Mouse (Mus musculus) layer of hippocampus, adult 11-12 months (tissue): Measurements from ENCODE around the gene Nat8f3.
"Not testable (repeated sequence)": the region's sequence is repeated elsewhere in the genome, so short reads cannot be mapped to it uniquely, and the experiment has no call there.

Source experiments
- DNase-seq: peaks from one replicate; pipeline ENCODE4 v3.0.0; 2022; ENCODE audit warnings: low spot score

The Nat8f3 gene

GRCm38 (mm10) chr6:85765532-85765931 is at the start of gene Nat8f3:
Gene Nat8f3 (minus strand): TSS chr6:85765754.
- peak; percentile 15 for DNase-seq

DNA sequence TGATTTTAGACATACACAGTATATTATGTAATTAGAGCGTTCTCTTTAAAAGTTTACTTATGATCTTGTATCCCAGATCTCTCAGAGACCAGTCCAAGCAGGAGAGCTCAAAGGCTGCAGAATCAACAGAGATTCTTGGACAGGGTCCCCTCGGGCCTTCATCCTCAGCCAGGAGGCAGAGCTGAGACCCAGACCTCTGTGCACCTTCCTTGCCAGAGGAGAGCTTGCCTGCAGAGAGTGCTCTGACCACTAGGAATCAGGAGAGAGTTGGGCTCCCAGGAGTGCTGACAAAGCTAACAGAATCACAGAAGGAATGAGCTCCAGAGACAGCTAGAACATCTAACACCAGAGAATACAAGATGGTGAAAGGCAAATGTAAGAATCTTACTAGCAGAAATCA is 47.8 kb upstream of the Nat8f3 start:
- DNase-seq, result no peak

DNA sequence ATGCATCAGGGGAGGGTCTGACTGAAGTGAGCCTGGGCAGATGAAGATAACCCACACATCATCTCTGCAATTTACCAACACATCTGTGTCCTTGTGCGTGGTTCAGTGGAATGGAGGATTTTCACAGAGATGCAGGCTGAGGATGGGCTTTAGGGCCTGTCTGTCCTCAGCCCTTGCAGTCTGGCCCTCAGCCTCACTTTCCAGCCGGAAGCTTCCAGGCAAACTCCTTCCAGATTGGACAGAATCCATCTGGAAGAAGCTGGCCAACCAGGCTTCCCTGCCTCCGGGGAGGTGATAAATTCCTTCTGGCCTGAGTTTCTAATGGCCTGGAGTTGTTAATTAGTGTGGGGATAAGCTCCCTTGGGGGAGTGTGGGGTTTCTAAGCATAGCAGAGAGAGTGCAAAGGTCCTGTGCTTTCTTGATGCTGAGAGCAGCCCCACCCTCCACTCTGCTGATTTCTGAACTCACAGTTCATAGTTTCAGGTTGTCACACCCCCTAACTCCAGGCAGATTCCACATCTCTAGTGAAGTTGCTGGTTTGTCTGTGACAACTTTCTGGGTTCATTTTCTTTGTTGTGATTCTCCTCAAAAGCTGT is 45.5 kb upstream of the Nat8f3 start:
- not testable (repeated sequence) for DNase-seq

DNA sequence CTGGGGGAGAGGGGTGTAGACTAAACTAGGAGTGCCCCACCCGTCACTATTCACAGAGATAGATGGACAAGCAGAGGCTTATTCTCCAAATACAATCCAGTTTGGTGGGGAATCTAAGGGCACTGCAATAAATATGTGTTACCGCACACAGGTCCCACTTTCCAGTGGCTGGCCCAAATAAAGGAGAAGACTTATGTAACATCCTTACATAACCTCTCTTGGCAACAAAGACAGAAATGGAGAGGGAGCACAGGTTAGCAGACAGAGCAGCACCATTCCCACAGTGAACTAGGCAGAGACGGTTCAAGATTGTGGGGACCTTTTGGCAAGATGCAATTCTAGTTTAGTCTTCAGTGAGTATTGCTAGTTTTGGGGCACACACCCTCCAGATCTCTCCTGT is 45.0 kb upstream of the Nat8f3 start:
- DNase-seq, result not testable (repeated sequence)

DNA sequence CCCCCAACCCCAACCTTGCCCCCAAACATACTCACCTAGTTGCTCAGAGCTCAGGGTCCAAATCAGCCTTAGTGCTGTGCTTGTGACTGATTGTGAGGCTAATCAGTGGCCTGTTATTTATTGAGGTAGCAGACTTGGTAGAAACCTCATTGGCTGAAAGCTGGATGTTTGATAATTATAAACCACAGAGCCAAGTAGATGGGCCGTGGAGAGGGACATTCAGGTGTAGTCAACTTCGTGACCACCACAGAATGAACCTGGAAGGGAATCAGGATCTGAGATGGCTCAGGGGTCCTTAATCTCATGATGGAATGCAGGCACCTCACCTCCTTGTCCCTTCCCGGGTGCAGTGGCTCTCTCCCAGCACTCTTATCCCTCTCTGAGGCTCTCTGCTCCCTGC is 44.2 kb upstream of the Nat8f3 start:
- not testable (repeated sequence) for DNase-seq

DNA sequence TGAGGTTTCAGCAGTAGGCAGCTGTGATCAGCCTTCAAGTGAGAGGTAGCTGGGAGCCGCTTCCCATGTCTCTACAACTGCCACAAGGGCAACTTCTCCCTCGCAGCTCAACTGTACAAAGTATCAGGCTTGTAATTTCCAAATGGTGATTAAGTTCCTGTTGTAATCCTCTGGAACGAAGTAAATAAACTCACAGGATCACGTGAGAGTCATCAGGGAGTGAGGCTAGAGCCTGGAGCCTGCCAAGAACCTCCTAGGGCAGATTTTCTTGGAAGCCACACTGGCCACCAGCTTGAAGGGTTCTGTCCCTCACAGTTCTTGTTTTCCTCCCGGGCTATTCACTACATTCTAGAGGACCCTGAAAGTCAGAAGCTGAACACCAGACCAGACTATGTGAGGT is 37.6 kb upstream of the Nat8f3 start:
- DNase-seq, result not testable (repeated sequence)

DNA sequence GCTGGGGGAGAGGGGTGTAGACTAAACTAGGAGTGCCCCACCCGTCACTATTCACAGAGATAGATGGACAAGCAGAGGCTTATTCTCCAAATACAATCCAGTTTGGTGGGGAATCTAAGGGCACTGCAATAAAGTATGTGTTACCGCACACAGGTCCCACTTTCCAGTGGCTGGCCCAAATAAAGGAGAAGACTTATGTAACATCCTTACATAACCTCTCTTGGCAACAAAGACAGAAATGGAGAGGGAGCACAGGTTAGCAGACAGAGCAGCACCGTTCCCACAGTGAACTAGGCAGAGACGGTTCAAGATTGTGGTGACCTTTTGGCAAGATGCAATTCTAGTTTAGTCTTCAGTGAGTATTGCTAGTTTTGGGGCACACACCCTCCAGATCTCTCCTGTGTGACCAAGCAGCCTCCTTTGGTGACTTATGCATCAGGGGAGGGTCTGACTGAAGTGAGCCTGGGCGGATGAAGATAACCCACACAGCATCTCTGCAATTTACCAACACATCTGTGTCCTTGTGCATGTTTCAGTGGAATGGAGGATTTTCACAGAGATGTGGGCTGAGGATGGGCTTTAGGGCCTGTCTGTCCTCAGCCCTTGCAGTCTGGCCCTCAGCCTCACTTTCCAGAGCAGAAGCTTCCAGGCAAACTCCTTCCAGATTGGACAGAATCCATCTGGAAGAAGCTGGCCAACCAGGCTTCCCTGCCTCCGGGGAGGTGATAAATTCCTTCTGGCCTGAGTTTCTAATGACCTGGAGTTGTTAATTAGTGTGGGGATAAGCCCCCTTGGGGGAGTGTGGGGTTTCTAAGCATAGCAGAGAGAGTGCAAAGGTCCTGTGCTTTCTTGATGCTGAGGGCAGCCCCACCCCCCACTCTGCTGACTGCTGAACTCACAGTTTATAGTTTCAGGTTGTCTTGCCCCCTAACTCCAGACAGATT is 2.2 kb downstream of the Nat8f3 start:
- not testable (repeated sequence) for DNase-seq

DNA sequence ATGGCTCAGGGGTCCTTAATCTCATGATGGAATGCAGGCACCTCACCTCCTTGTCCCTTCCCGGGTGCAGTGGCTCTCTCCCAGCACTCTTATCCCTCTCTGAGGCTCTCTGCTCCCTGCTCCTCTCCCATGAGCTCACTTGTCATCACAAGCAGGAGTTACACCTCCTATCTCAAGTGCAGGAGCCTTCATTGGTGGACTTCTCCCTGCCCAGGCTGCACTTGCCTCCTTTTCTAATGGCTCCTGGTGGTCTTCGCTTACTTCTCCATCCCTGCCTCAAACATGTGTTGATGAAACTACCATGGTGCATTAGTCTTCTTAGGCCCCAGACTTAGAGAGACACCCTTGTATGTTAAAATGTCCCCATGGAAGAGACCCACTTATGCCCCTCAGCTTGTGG is 2.9 kb downstream of the Nat8f3 start:
- DNase-seq, result not testable (repeated sequence)

- DNase-seq, result not testable (repeated sequence)
These were observed 9.8 kb downstream of the Nat8f3 start for GRCm38 (mm10) chr6:85755705-85756249.

DNA sequence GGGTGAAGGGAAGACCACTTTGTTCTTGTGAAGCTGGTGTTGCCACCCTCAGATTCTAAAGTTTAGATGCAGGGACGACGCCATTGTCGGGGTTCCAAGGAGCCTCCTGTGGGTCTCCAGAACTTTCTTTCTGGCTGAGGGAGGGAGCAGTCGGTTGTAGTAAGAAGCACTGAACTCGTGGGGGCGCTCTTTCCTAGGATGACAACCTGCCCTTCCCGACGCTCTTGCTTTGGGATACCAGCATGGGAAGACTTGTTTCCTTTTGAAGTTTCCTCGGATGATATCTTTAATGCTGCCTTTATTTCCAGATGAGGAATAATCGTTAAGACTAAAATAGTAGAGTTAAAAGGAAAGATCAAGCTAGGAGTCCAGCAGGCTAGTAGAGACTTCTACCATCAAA is 52.4 kb downstream of the Nat8f3 start, which contains the start of gene Nat8f7:
TSS of gene Nat8f7 (minus strand) at position 101 of the 400 bp plus-strand sequence.
- not testable (repeated sequence) for DNase-seq

DNA sequence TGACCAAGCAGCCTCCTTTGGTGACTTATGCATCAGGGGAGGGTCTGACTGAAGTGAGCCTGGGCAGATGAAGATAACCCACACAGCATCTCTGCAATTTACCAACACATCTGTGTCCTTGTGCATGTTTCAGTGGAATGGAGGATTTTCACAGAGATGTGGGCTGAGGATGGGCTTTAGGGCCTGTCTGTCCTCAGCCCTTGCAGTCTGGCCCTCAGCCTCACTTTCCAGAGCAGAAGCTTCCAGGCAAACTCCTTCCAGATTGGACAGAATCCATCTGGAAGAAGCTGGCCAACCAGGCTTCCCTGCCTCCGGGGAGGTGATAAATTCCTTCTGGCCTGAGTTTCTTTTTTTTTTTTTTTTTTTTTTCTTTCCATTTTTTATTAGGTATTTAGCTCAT is 55.9 kb downstream of the Nat8f3 start:
- DNase-seq, result not testable (repeated sequence)

- DNase-seq, result not testable (repeated sequence)
These were observed 56.3 kb downstream of the Nat8f3 start for GRCm38 (mm10) chr6:85709206-85709605.

- not testable (repeated sequence) for DNase-seq
These were observed 63.6 kb downstream of the Nat8f3 start for GRCm38 (mm10) chr6:85701943-85702342.
